Comparison of ENCODE assay signal across 35 mouse cellular contexts in genomic region chr11:7230000-7230399, GRCm38 (mm10). TPM values are rescaled to one million over a fixed set of nuclear protein-coding genes. Genes with fewer than 3 reads are reported as not detected.
A peak's percentile ranks its signal among the peaks of the same experiment; 100 is the strongest.
DNase-seq lines count a peak whose midpoint lies in the region; ATAC-seq lines count a peak whose summit lies in the region.
"Had no signal": no experiment of that assay in that cellular context is flagged by ENCODE, and none has a peak within 500 bp of the region (broad histone marks: within the 10 kb centered on the region; RNA-seq: fewer than 3 reads in every experiment).

No protein-coding gene starts in this region.

- no peaks in the 10 kb centered on the region for H3K9me3 ChIP-seq in kidney, embryonic 15.5 days (replicated peaks)
- H3K9me3 ChIP-seq: heart, embryonic 12.5 days; limb, embryonic 15.5 days; liver, embryonic 15.5 days had no signal

- DNase-seq in heart, adult 11 months, result peak; percentile 87
- DNase-seq in heart, postnatal 10 days, result no peak
- peak; percentile 30 for DNase-seq in ovary, adult 18-20 months (ENCODE audit: low spot score)
- DNase-seq in ovary, postnatal 14 days (ENCODE audit: low spot score), result no peak
- DNase-seq in testis, postnatal 14 days (ENCODE audit: low spot score), result peak; percentile 77
- no peak for DNase-seq in B cell, adult 2 months
- no peak for DNase-seq in left cerebral cortex, postnatal 4 days
- DNase-seq: cerebellum, adult 2 months; cerebellum, postnatal 25 days; gastrocnemius, adult 2 months; heart, postnatal 14 days; layer of hippocampus, postnatal 36 days; lung, postnatal 14 days; right cerebral cortex, postnatal 14 days; thymus, postnatal 25 days had no signal

- H3K36me3 ChIP-seq in kidney, embryonic 15.5 days, result no peaks in the 10 kb centered on the region
- H3K36me3 ChIP-seq: heart, embryonic 12.5 days; limb, embryonic 15.5 days; liver, embryonic 15.5 days had no signal

- intact Hi-C loops in heart, postnatal 10 days (cut with DNase I), result no loop called here
- intact Hi-C loops in left cerebral cortex, postnatal 4 days (cut with DNase I), result no loop called here

- H3K27me3 ChIP-seq in kidney, embryonic 15.5 days, result no peaks in the 10 kb centered on the region
- H3K27me3 ChIP-seq: heart, embryonic 12.5 days; limb, embryonic 15.5 days; liver, embryonic 15.5 days had no signal

- no peak overlapping the region for H3K9ac ChIP-seq in kidney, embryonic 15.5 days
- H3K9ac ChIP-seq: heart, embryonic 12.5 days; limb, embryonic 15.5 days; liver, embryonic 15.5 days had no signal

- WGBS in kidney, embryonic 15.5 days, result 28% methylated on average over 4 of the region's 4 CpGs

- peak; percentile 47; the same call in 1 of the 2 replicates for ATAC-seq in kidney, embryonic 15.5 days (replicated peaks; ENCODE audit: low FRiP score)
- ATAC-seq: forebrain, embryonic 14.5 days; hindbrain, postnatal 0 days; intestine, postnatal 0 days had no signal

- H3K4me2 ChIP-seq in kidney, embryonic 15.5 days, result no peak overlapping the region
- H3K4me2 ChIP-seq: heart, embryonic 12.5 days; limb, embryonic 15.5 days; liver, embryonic 15.5 days; midbrain, embryonic 11.5 days had no signal

- H3K4me1 ChIP-seq in kidney, embryonic 15.5 days, result no peaks in the 10 kb centered on the region; the same call in 1 of the 2 replicates
- H3K4me1 ChIP-seq: heart, embryonic 12.5 days; liver, embryonic 15.5 days had no signal

- no peak overlapping the region for H3K4me3 ChIP-seq in kidney, embryonic 15.5 days (replicated peaks)
- H3K4me3 ChIP-seq: gastrocnemius, adult 2 months; heart, embryonic 12.5 days; limb, embryonic 15.5 days; liver, embryonic 15.5 days had no signal

- H3K27ac ChIP-seq in kidney, embryonic 15.5 days, result no peak overlapping the region
- H3K27ac ChIP-seq: gastrocnemius, adult 2 months; hindbrain, postnatal 0 days; limb, embryonic 15.5 days; liver, embryonic 15.5 days; stomach, postnatal 0 days had no signal

RNA-seq across cellular contexts. Expression of gene Igfbp3, which starts 16.3 kb away (rescaled TPM):
- 10 to 100 TPM; 23.2 to 24.7 TPM for total RNA-seq in heart, postnatal 10 days (2021)
- 82.7 and 90.6 TPM in 2 replicates for polyA plus RNA-seq in kidney, embryonic 15.5 days (2015; fragmentation: Nextera tagmentation; extraction: Ambion mirVana)
- 10 to 100 TPM; 20.6 to 21.3 TPM for total RNA-seq in left cerebral cortex, postnatal 4 days (2021)
- total RNA-seq: megakaryocyte progenitor cell, adult 5-6 weeks had no signal

RNA-seq across cellular contexts. Expression of gene Igfbp1, which starts 32.4 kb away (rescaled TPM):
- total RNA-seq in heart, postnatal 10 days (2021), result not detected
- 5.6 and 8.3 TPM in 2 replicates for polyA plus RNA-seq in kidney, embryonic 15.5 days (2015; fragmentation: Nextera tagmentation; extraction: Ambion mirVana)
- total RNA-seq in left cerebral cortex, postnatal 4 days (2021), result under 1 TPM in 1 of 2 experiments, not detected in 1; 0.24 TPM
- total RNA-seq: adrenal gland, adult 18-20 months; ES-E14; gastrocnemius, adult 2 months; heart, postnatal 14 days; hindbrain, postnatal 0 days; layer of hippocampus, adult 8-10 months; megakaryocyte progenitor cell, adult 5-6 weeks; midbrain, postnatal 0 days had no signal
- polyA plus RNA-seq: hindbrain, postnatal 0 days; midbrain, postnatal 0 days; neural tube, embryonic 14.5 days had no signal

RNA-seq across cellular contexts. Expression of gene Gm11985, which starts 41.6 kb away (rescaled TPM):
- not detected for total RNA-seq in heart, postnatal 10 days (2021)
- polyA plus RNA-seq in kidney, embryonic 15.5 days (2015; fragmentation: Nextera tagmentation; extraction: Ambion mirVana), result not detected in 2 replicates
- not detected for total RNA-seq in left cerebral cortex, postnatal 4 days (2021)
- total RNA-seq: adrenal gland, adult 18-20 months; ES-E14; gastrocnemius, adult 2 months; heart, postnatal 14 days; hindbrain, postnatal 0 days; layer of hippocampus, adult 8-10 months; layer of hippocampus, postnatal 36 days; left cerebral cortex, postnatal 14 days; megakaryocyte progenitor cell, adult 5-6 weeks; midbrain, postnatal 0 days had no signal
- polyA plus RNA-seq: cerebellum, adult 2 months; embryonic facial prominence, embryonic 14.5 days; forebrain, embryonic 14.5 days; frontal cortex, adult 2 months; gonadal fat pad, adult 2 months; heart, embryonic 12.5 days; hindbrain, embryonic 11.5 days; hindbrain, postnatal 0 days; intestine, postnatal 0 days; limb, embryonic 15.5 days; liver, embryonic 15.5 days; midbrain, embryonic 11.5 days; midbrain, postnatal 0 days; stomach, postnatal 0 days had no signal

Comparison
In these comparisons a context has a peak if more than half of its experiments do, and no peak if none do; other contexts are left out.
1. DNase-seq: peak in heart, adult 11 months (single experiment), ovary, adult 18-20 months (single experiment) and testis, postnatal 14 days (single experiment); none in heart, postnatal 10 days (0 of 2), ovary, postnatal 14 days (single experiment), B cell, adult 2 months (0 of 2) and left cerebral cortex, postnatal 4 days (single experiment).